Mouse (Mus musculus) B cell, adult 2 months (primary cell): ENCODE results near the gene Metap1.
"Not testable (repeated sequence)": the region's sequence is repeated elsewhere in the genome, so short reads cannot be mapped to it uniquely, and the experiment has no call there.

Experiments
- DNase-seq, 2 experiments: peaks; one replicate each; pipeline ENCODE4 v3.0.0; 2022

Metap1 gene

DNA sequence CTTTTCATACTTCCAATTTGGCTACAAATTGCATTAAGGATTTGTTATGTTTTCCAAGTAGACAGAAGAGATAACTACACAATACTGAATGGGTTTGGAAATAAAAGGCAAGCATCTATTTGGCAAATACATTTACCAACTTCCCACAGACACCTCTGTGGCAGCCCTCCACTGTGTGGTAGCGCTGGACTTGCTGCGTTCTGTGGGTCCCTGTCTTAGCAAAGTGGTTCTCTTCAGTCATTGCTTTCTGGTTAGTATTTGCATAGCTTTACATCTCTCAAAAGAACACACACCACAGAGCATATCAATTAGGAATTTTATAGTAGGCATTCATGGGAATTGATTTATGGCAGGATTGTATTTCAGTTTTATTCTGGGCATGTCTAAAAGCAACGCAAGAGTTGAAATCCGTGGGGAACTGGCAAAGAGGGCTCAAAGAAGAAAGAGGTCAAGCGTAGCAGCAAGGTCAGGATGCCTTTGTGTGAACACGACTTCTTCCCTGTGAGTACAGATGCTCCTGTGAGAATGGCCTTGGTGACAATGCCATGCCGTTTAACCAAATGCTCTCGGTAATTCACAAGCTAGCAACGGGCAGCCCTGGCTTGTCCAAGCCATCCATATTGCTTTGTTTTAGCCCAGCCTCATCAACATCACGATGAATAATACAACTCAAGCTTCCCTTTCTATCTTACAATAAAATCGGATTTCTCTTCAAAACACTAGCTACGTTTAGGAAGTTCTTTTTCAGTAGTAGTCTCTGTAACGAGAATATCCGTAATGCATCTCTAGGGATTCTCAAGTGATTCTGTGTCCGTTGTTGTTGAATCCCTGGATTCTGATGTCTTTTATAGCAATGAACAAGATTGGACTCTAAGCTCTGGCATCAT, 10.8 kb upstream of the Metap1 start:
- no peak for DNase-seq

DNA sequence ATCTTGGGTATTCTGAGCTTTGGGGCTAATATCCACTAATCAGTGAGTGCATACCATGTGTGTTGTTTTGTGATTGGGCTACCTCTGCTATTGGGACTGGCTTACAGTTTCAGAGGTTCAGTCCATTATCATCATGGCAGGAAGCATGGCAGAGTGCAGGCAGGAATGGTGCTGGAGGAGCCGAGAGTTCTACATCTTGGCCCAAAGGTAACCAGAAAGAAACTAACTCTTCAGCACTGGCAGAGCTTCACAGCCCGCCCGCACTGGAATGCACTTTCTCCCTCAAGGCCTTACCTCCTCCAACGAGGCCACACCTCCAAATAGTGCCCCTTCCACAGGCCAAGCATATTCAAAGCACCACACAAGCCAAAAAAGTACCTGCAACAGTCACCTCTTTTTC, 9.4 kb upstream of the Metap1 start:
- no peak for DNase-seq

DNA sequence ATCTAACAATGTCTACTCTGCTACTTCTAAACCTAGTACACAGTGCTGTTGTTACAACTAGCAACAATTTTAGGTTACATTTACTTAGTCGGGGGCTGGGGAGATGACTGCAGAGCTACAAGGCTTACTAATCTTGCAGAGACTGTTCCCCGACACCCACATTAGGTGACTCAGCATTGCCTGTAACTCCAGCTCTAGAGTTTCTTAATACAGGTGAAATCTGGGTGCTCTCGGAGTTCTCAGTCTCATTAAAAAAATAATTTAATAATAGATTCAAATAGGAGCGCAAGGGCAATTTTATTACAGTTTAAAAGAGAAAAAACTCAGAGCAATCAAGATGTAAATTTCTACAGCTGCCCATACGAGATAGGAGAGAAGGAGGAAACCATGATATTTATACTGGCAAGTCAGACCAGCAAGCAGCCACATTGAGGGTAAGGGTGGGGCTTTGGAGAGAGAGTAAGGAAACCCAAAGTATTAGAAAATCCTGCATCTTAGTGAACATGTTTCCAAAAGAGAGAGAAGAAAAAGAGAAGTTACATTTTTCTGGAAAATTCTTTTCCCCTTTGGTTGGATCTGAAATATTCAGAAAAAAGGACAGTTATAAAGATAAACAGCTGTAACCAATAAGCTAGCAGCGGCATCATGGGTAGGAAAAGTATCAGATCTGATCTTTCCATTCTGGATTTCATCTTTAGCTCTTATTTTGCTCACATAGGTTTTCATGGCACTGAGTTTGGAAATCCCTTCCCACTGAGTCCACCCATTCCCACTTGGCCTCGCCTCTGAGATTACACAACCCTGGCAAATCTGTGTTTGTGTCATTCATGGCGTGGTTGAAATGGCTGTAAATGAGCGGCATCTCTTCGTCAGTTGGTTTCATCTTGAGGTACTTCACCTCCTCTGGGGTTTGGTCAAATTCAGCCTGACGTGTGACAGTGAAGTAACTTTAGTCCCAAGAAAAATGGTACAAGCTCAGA, 6.1 kb upstream of the Metap1 start:
- DNase-seq, result no peak

- DNase-seq, result no peak
Observed at GRCm38 (mm10) chr3:138494565-138494964, 5.2 kb upstream of the Metap1 start.

- DNase-seq, result no peak
Observed at GRCm38 (mm10) chr3:138493668-138494067, 4.4 kb upstream of the Metap1 start.

- peak in 1 of 2 experiments; percentile 33 for DNase-seq
Observed at GRCm38 (mm10) chr3:138490034-138490337, 671 bp upstream of the Metap1 start.

DNA sequence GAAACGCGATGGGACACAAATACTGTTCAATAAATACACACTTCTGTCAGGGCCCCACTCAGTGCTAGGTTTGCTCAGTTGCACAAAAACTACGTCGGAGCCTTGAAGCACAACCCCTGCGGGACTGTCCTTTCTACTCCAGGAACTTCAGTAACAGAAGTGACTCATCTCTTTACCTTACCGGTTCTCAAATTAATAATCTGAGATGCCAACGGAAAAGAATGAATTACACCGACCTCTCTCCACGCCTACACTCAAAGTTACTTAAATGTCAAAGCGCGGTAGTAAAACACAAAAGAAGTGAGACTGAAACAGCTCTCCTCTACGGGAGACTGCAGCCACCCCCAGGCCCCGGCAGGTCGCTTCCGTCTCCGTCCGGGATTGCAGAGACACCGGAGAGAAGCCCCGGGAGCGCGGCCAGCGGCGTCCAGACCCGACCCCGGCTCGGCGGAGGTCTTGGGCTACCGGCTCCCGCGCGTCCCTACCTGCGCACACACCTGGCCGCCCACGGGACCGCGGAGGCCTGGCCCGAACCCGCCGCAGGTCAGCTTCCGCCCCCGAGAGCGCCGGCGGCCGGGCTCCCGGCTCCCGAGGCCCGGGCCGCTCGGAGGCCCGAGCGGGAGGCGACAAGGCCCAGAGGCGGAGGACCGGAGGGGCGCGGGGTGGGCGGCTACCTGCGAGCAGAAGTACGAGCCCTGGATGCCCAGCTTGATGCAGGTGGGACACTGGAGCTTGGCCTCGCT, 560 bp downstream of the Metap1 start:
- peak in 1 of 2 experiments; percentile 37 for DNase-seq

- DNase-seq, result no peak
Observed at GRCm38 (mm10) chr3:138483240-138483639, 6.1 kb downstream of the Metap1 start.

DNA sequence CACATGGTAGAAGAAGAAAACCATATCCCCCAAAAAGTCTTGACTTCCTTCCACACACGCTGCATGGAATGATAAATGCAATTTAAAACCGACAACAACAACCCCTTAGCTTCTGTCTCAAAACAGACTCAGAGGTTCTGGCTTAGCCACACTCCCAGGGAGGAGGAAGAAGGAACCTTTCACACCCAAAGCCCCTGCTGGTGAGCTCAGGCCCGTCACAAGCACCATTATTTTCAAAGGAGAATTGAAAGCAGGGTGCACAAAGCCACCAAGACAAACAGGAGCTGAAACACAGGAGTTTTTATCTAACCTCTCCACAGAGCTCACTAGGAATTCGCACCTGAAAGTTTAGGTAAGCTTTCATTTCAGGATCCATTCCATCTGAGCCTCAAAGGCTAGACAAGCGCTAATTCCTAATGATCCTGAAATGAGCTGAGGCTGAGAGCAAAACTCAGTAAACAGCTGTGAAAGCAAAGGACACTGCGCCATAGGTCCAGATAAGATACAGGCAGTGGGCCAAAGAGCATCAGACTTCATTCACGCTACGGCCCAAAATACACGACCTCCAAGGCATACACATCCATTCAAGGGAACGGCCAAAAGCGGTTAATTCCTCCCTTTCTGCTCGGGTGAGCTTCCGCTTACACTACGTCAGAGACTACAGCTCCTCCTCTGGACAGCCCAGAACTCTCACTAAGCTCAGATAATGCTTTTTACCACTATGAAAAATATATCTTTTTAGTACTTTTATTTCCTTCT, 7.6 kb downstream of the Metap1 start:
- DNase-seq, result no peak

- DNase-seq, result no peak
Observed at GRCm38 (mm10) chr3:138479489-138479888, 9.8 kb downstream of the Metap1 start.

- DNase-seq, result no peak
Observed at GRCm38 (mm10) chr3:138471066-138471465, 18.2 kb downstream of the Metap1 start.

DNA sequence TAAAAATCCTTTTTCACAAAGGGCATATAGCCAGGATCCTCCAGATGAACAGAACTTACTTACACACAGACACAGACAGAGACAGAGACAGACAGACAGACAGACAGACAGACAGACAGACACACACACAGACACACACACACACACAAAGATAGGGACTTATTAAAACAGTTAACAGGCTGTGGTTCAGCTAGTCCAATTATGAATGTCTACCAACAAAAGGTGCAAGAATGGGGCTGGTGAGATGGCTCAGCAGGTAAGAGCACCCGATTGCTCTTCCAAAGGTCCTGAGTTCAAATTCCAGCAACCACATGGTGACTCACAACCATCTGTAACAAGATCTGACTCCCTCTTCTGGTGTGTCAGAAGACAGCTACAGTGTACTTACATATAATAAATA, 22.7 kb downstream of the Metap1 start:
- DNase-seq, result not testable (repeated sequence)

DNA sequence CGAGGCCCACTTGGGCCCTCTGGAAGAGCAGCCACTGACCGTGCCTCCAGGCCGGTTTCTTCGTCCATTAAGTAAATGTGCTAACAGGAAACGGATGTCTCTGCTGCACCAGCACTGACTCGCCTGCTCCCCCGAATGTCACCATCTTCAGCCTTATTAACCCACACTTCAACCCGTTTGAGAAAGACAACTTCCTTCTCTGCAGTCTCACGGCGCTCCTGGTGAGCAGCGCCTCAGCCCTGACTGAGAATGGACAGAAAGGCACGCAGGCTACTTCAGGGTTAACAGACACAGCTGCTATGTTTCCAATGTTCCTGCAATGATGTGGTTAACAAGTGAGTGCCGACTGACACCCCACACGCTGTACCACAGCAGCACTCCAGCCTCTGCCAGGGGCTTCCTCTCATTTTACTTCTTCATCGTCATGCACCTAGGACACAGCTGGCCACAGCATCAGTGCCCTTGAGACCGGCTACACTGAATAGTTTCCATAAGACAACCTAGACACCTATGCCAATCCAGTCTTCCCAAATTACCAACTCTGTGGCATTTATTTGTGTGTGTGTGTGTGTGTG, 24.7 kb downstream of the Metap1 start:
- no peak for DNase-seq

DNA sequence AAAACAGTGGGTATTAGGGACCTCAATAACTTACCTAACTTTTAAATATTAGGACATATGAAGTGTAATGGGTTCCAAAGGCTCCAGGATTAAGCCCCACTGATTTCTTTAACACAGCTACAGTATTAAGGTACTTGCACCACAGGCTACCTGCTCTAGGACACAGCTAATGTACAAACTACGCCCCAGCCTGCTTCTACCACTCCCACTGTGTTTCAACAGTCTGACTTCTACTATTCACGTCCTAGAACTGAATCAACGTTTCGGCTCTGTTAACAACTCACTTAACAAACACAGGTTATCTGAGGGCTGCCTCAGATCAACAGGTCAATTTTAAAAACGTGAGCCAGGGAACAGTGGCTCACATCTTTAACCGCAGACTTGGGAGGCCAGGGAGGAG, 25.5 kb downstream of the Metap1 start:
- no peak for DNase-seq

GRCm38 (mm10) chr3:138463137-138463536, 26.2 kb downstream of the Metap1 start:
- DNase-seq, result peak; percentile 37 to 43

- no peak for DNase-seq
Observed at GRCm38 (mm10) chr3:138461832-138462231, 27.5 kb downstream of the Metap1 start.

DNA sequence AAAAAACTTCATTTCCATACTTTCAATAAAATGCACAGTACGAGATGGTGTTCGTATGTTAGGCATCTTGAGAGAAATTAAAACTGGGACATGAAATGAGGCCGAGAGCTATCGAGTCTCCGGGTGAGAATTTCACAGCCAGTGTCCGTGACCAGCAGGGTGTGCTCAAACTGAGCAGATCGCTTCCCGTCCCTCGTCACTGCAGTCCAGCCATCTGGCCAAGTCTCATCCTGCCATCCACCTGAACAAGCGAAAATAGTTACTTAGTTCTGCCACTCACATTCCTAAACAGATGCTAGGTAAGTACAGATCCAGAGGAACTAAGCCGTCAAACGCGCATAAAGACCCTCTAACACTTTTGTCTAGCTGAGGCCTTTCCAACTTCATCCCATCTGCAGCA, 29.1 kb downstream of the Metap1 start:
- no peak for DNase-seq

GRCm38 (mm10) chr3:138458441-138458840, 30.9 kb downstream of the Metap1 start:
- no peak for DNase-seq

DNA sequence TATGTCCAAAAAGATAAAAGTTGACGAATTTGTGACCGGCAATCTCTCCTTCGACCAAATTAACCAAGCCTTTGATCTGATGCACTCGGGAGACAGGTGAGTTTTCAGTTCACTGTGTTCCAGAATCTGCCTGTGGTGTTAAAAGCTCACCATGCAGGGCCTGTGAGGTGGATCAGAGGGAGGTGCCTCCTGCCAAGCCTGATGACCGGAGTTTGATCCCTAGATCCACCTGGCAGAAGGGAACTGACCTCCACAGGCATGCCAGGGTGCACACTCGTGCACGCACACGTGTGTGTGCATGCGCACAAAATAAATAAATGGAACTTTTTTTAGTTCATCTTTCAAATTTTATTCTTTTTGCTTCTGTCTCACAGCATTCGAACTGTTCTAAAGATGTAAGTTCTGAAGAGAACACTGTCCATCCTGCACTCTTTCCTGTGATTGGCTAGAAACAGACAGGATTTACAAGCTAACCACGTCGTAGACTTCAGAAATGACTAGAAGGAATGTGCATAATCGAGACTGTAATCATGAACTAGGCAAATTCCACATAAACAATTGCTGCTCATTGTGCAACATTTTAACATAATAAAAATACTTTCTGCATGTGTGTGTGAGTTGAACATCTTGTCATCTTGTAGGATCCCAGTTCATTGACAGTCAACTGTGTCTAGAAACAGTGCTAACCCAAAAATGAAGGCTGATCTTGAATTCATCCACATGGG, 34.4 kb downstream of the Metap1 start:
- DNase-seq, result no peak

DNA sequence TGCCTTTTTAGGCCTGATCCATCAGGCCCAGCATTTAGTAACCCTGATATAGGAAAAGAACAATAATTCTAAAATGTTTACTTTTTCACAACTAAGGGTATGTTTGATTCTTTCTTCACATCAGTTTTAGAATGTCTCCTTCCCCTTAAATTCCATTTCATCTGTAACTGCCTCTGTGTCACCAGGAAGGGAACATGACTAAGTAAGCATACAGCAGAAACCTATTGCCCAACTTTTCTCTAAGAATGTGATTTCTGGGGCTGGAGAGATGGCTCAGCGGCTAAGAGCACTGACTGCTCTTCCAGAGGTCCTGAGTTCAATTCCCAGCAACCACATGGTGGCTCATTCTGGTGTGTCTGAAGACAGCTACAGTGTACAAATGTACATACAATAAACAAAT, 35.1 kb downstream of the Metap1 start:
- no peak for DNase-seq

- DNase-seq, result no peak
Observed at GRCm38 (mm10) chr3:138452169-138452568, 37.1 kb downstream of the Metap1 start.
